Mouse (Mus musculus) spleen, adult 2 months (tissue): ENCODE results near the gene Tcap. TPM values are rescaled to one million over a fixed set of nuclear protein-coding genes. Genes with fewer than 3 reads are reported as not detected.

Source experiments
- DNase-seq, 2 experiments: peaks; one replicate each; pipeline versions ENCODE4 v3.0.0 to v3.0.0-alpha.2; 2012 to 2021; ENCODE audit warnings: low spot score in 2 of 2, low read depth in 1 of 2
- H3K27ac ChIP-seq: fragments of 200-500 bp; 2 replicates; pipeline ENCODE4 v1.5.1; 2012; ENCODE audit warnings: low read length, inconsistent platforms; ENCODE audit not compliant: insufficient read depth
- H3K27me3 ChIP-seq: fragments of 200-500 bp; 2 replicates; pipeline ENCODE4 v1.6.1; 2012; ENCODE audit warnings: mild to moderate bottlenecking, moderate library complexity, low read length, inconsistent platforms; ENCODE audit not compliant: control insufficient read depth, insufficient read depth
- H3K36me3 ChIP-seq: fragments of 200-500 bp; 2 replicates; pipeline ENCODE4 v1.6.1; 2012; ENCODE audit warnings: mild to moderate bottlenecking, low read length, inconsistent platforms; ENCODE audit not compliant: control insufficient read depth, insufficient read depth
- H3K4me1 ChIP-seq: fragments of 200-500 bp; 2 replicates; pipeline ENCODE4 v1.6.1; 2011; ENCODE audit warnings: inconsistent platforms; ENCODE audit not compliant: control insufficient read depth, insufficient read depth, insufficient read length
- H3K4me3 ChIP-seq: fragments of 200-500 bp; 2 replicates; pipeline ENCODE4 v1.5.1; 2011; ENCODE audit warnings: mild to moderate bottlenecking, inconsistent platforms; ENCODE audit not compliant: insufficient read depth, insufficient read length; ENCODE audit errors: extremely low read depth
- CTCF ChIP-seq: fragments of 200-500 bp; IDR thresholded peaks from 2 replicates; pipeline ENCODE4 v1.5.1; 2011; ENCODE audit warnings: mild to moderate bottlenecking, inconsistent platforms; ENCODE audit not compliant: insufficient read depth, insufficient read length, insufficient replicate concordance; ENCODE audit errors: extremely low read depth
- POLR2A ChIP-seq: fragments of 200-500 bp; IDR thresholded peaks from 2 replicates; pipeline ENCODE4 v1.6.1; 2011; ENCODE audit warnings: low read depth, low read length, inconsistent platforms
- WGBS: fragments of 180-500 bp; shearing (Covaris S2); methylation state at CpG from one replicate; pipeline ENCODE4 v1.1.7; 2018; 5-methylcytosine and 5-hydroxymethylcytosine counted together
- polyA plus RNA-seq: library from polyadenylated mRNA; depleted of rRNA; stranded (reverse); fragments of >200 nt; gene quantifications from 2 replicates; pipeline ENCODE4 v1.2.3, GENCODE M21; 2012; rRNA removed

Tcap gene
- polyA plus RNA-seq: 0.42 and 0.43 TPM in 2 replicates

- TF ChIP-seq POLR2A: no peak
- no peak for TF ChIP-seq CTCF
- Histone ChIP-seq H3K4me3 (no peak within 1 kb of the TSS), H3K27ac (no peak within 1 kb of the TSS), H3K36me3 (peaks cover 19% of the 10 kb centered on the region), H3K4me1 (no peaks in the 10 kb centered on the region), H3K27me3 (no peaks in the 10 kb centered on the region)
- no peak for DNase-seq
- 75% methylated on average over 14 of the region's 14 CpGs for WGBS
These were observed at the start of gene Tcap for GRCm38 (mm10) chr11:98383261-98384030. TSS of gene Tcap (plus strand) at chr11:98383811.

- H3K4me3 ChIP-seq: no peak overlapping the region
- no peak overlapping the region for H3K27ac ChIP-seq
- no peaks in the 10 kb centered on the region for H3K36me3 ChIP-seq
- TF ChIP-seq CTCF (no peak), POLR2A (no peak)
- WGBS: 5% methylated on average over 37 of the region's 41 CpGs
- H3K27me3 ChIP-seq: peaks cover 31% of the 10 kb centered on the region
- peaks cover 10% of the 10 kb centered on the region for H3K4me1 ChIP-seq
- DNase-seq: no peak
These were observed 49.5 kb upstream of the Tcap start for GRCm38 (mm10) chr11:98333981-98334741.

- DNase-seq: no peak
- H3K36me3 ChIP-seq: no peaks in the 10 kb centered on the region
- no peak overlapping the region for H3K4me3 ChIP-seq
- WGBS: 13% methylated on average over 9 of the region's 9 CpGs
- H3K27ac ChIP-seq: no peak overlapping the region
- H3K27me3 ChIP-seq: peaks cover 29% of the 10 kb centered on the region
- TF ChIP-seq CTCF (no peak), POLR2A (no peak)
- peaks cover 13% of the 10 kb centered on the region for H3K4me1 ChIP-seq
These were observed 48.4 kb upstream of the Tcap start for GRCm38 (mm10) chr11:98335250-98335649.

- peaks cover 29% of the 10 kb centered on the region for H3K27me3 ChIP-seq
- no peaks in the 10 kb centered on the region for H3K36me3 ChIP-seq
- DNase-seq: peak in 1 of 2 experiments; percentile 51
- no peak overlapping the region for H3K27ac ChIP-seq
- no peak overlapping the region for H3K4me3 ChIP-seq
- TF ChIP-seq CTCF (peak; percentile 52; the same call in 1 of the 2 replicates), POLR2A (no peak)
- WGBS: 24% methylated on average over 13 of the region's 13 CpGs
- H3K4me1 ChIP-seq: peaks cover 14% of the 10 kb centered on the region
These were observed 47.1 kb upstream of the Tcap start for GRCm38 (mm10) chr11:98336245-98337107.

GRCm38 (mm10) chr11:98338507-98338961 lies 45.1 kb upstream of the Tcap start:
- Histone ChIP-seq H3K27ac (no peak overlapping the region), H3K27me3 (peaks cover 29% of the 10 kb centered on the region), H3K4me3 (peak overlapping the region; percentile 36; the same call in 1 of the 2 replicates), H3K36me3 (no peaks in the 10 kb centered on the region), H3K4me1 (peaks cover 14% of the 10 kb centered on the region)
- 2% methylated on average over 45 of the region's 57 CpGs for WGBS
- DNase-seq: no peak
- TF ChIP-seq CTCF (no peak), POLR2A (no peak)

GRCm38 (mm10) chr11:98339071-98339501 lies 44.5 kb upstream of the Tcap start:
- Histone ChIP-seq H3K36me3 (no peaks in the 10 kb centered on the region), H3K27me3 (peaks cover 26% of the 10 kb centered on the region), H3K4me3 (peak overlapping the region; percentile 41; the same call in 1 of the 2 replicates), H3K4me1 (peaks cover 14% of the 10 kb centered on the region), H3K27ac (no peak overlapping the region)
- 2% methylated on average over 19 of the region's 19 CpGs for WGBS
- TF ChIP-seq CTCF (no peak), POLR2A (no peak)
- no peak for DNase-seq
